Mouse (Mus musculus) stomach, postnatal 0 days (tissue): ENCODE measurements around the gene Abi3bp.

Experiments
- CTCF ChIP-seq: IDR thresholded peaks from 2 replicates; pipeline ENCODE4 v1.5.1; 2016; ENCODE audit warnings: antibody characterized with exemption, low read depth, mild to moderate bottlenecking, moderate library complexity
- EP300 ChIP-seq: optimal IDR thresholded peaks from 2 replicates; pipeline ENCODE3; 2016; ENCODE audit warnings: antibody characterized with exemption

- TF ChIP-seq CTCF (no peak), EP300 (no peak)
Measured at GRCm38 (mm10) chr16:56670941-56671340, 193.3 kb downstream of the Abi3bp start.
